Mouse (Mus musculus) neural tube, embryonic 12.5 days (tissue): ENCODE data around the gene Fuk. TPM values are rescaled to one million over a fixed set of nuclear protein-coding genes. Genes with fewer than 3 reads are reported as not detected.
"Not testable (repeated sequence)": the region's sequence is repeated elsewhere in the genome, so short reads cannot be mapped to it uniquely, and the experiment has no call there.

Experiments
- ATAC-seq: fragments of 200-750 bp; cut with Nextera tagmentation; 2 replicates; pipeline ENCODE4 v1.8.0; 2017; ENCODE audit warnings: low read depth, mild to moderate bottlenecking, moderate TSS enrichment, moderate library complexity; ENCODE audit not compliant: low FRiP score
- H3K27ac ChIP-seq: fragments of 300-500 bp; sonication (generic); 2 replicates; pipeline ENCODE4 v1.5.1; 2016
- H3K27me3 ChIP-seq: fragments of 300-500 bp; sonication (generic); replicated peaks from 2 replicates; pipeline ENCODE4 v1.6.1; 2016; ENCODE audit warnings: mild to moderate bottlenecking
- H3K36me3 ChIP-seq: fragments of 300-500 bp; sonication (generic); 2 replicates; pipeline ENCODE4 v1.6.1; 2016; ENCODE audit warnings: mild to moderate bottlenecking
- H3K4me1 ChIP-seq: fragments of 300-500 bp; sonication (generic); 2 replicates; pipeline ENCODE4 v1.6.1; 2016
- H3K4me2 ChIP-seq: fragments of 300-500 bp; sonication (generic); replicated peaks from 2 replicates; pipeline ENCODE4 v1.6.1; 2016; ENCODE audit warnings: mild to moderate bottlenecking
- H3K4me3 ChIP-seq: fragments of 300-500 bp; sonication (generic); 2 replicates; pipeline ENCODE4 v1.5.1; 2016
- H3K9ac ChIP-seq: fragments of 300-500 bp; sonication (generic); 2 replicates; pipeline ENCODE4 v1.6.1; 2016; ENCODE audit warnings: mild to moderate bottlenecking
- H3K9me3 ChIP-seq: fragments of 300-500 bp; sonication (generic); 2 replicates; pipeline ENCODE4 v1.6.1; 2016; ENCODE audit warnings: mild to moderate bottlenecking
- WGBS: fragments of 180-500 bp; shearing (Covaris S2); methylation state at CpG from one replicate; pipeline ENCODE4 v1.1.7; 2016; 5-methylcytosine and 5-hydroxymethylcytosine counted together
- polyA plus RNA-seq: library from polyadenylated mRNA; unstranded; fragments of >200 nt; fragmentation: Nextera tagmentation; extraction: Ambion mirVana; gene quantifications from 2 replicates; pipeline ENCODE4 v1.2.1, GENCODE M21; 2016

The Fuk gene
- polyA plus RNA-seq, 1 experiment from 2014 or later: 11.9 TPM

- not testable (repeated sequence) for H3K27ac ChIP-seq, H3K4me3 ChIP-seq, H3K9me3 ChIP-seq, H3K4me1 ChIP-seq, ATAC-seq, H3K27me3 ChIP-seq, H3K4me2 ChIP-seq, H3K9ac ChIP-seq
- WGBS: 93% methylated on average over 4 of the region's 4 CpGs
- peaks cover 94% of the 10 kb centered on the region for H3K36me3 ChIP-seq
Observed at GRCm38 (mm10) chr8:110856073-110856472, 46.2 kb downstream of the Fuk start.

DNA sequence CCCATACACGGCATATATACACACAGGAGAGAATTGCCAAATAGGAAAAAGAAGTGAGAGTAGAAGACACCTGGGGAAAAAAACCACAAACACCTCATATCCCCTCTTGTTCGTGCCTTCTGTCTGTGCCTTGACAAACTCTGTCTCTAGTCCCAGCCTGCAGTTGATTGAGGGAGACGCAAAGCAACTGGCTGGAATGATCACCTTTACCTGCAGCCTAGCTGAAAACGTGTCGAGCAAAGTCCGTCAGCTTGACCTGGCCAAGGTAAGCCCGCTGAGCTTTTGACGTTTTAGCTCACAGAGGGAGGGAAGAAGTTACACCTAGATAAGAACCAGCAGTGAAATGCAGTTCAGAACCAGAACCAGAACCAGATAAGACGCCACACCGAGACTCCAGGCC, 51.1 kb downstream of the Fuk start:
- Histone ChIP-seq H3K4me3 (no peak overlapping the region), H3K9me3 (no peaks in the 10 kb centered on the region), H3K27me3 (no peaks in the 10 kb centered on the region), H3K4me2 (no peak overlapping the region), H3K36me3 (peaks cover 64% of the 10 kb centered on the region), H3K4me1 (peaks cover 10% of the 10 kb centered on the region; the same call in 1 of the 2 replicates), H3K9ac (no peak overlapping the region), H3K27ac (no peak overlapping the region)
- WGBS: 93% methylated on average over 10 of the region's 10 CpGs
- ATAC-seq: no peak

- peak overlapping the region; percentile 61 for H3K4me2 ChIP-seq
- 70% methylated on average over 14 of the region's 14 CpGs for whole genome bisulfite sequencing
- no peaks in the 10 kb centered on the region for H3K9me3 ChIP-seq
- ATAC-seq: no peak
- peak overlapping the region; percentile 87 for H3K4me3 ChIP-seq
- peaks cover 49% of the 10 kb centered on the region for H3K36me3 ChIP-seq
- H3K4me1 ChIP-seq: peaks cover 14% of the 10 kb centered on the region; the same call in 1 of the 2 replicates
- no peaks in the 10 kb centered on the region for H3K27me3 ChIP-seq
- H3K27ac ChIP-seq: no peak overlapping the region
- H3K9ac ChIP-seq: peak overlapping the region; percentile 80; the same call in 1 of the 2 replicates
Observed at GRCm38 (mm10) chr8:110847645-110848495, 54.4 kb downstream of the Fuk start.

- H3K4me3 ChIP-seq: peak overlapping the region; percentile 87
- H3K36me3 ChIP-seq: peaks cover 48% of the 10 kb centered on the region
- peak overlapping the region; percentile 61 for H3K4me2 ChIP-seq
- H3K9me3 ChIP-seq: no peaks in the 10 kb centered on the region
- ATAC-seq: peak; percentile 21; the same call in 1 of the 2 replicates
- peak overlapping the region; percentile 43; the same call in 1 of the 2 replicates for H3K27ac ChIP-seq
- 2% methylated on average over 13 of the region's 13 CpGs for WGBS
- H3K27me3 ChIP-seq: no peaks in the 10 kb centered on the region
- H3K4me1 ChIP-seq: peaks cover 14% of the 10 kb centered on the region; the same call in 1 of the 2 replicates
- peak overlapping the region; percentile 80 for H3K9ac ChIP-seq
Observed at GRCm38 (mm10) chr8:110847171-110847549, 55.1 kb downstream of the Fuk start.

- Histone ChIP-seq H3K27ac (peak within 1 kb of the TSS; percentile 61), H3K4me1 (peaks cover 14% of the 10 kb centered on the region; the same call in 1 of the 2 replicates), H3K4me2 (peak within 1 kb of the TSS; percentile 61), H3K36me3 (peaks cover 44% of the 10 kb centered on the region), H3K27me3 (no peaks in the 10 kb centered on the region), H3K4me3 (peak within 1 kb of the TSS; percentile 87), H3K9ac (peak within 1 kb of the TSS; percentile 89), H3K9me3 (no peaks in the 10 kb centered on the region)
- ATAC-seq: peak; percentile 92
- under 1% methylated on average over 53 of the region's 53 CpGs for WGBS
Observed at GRCm38 (mm10) chr8:110846405-110847170, 55.7 kb downstream of the Fuk start, which contains the start of the genes Cog4 and Sf3b3. TSS of gene Cog4 (plus strand) at chr8:110846600. TSS of gene Sf3b3 (minus strand) at chr8:110846787.

- H3K9me3 ChIP-seq: no peaks in the 10 kb centered on the region
- peak overlapping the region; percentile 61 for H3K4me2 ChIP-seq
- peaks cover 14% of the 10 kb centered on the region; the same call in 1 of the 2 replicates for H3K4me1 ChIP-seq
- no peaks in the 10 kb centered on the region for H3K27me3 ChIP-seq
- WGBS: 10% methylated on average over 17 of the region's 17 CpGs
- H3K4me3 ChIP-seq: peak overlapping the region; percentile 87
- no peak overlapping the region for H3K27ac ChIP-seq
- peaks cover 44% of the 10 kb centered on the region for H3K36me3 ChIP-seq
- peak overlapping the region; percentile 89 for H3K9ac ChIP-seq
- no peak for ATAC-seq
Observed at GRCm38 (mm10) chr8:110845821-110846404, 56.4 kb downstream of the Fuk start.

GRCm38 (mm10) chr8:110844941-110845340, 57.3 kb downstream of the Fuk start:
- 86% methylated on average over 3 of the region's 3 CpGs for WGBS
- Histone ChIP-seq H3K4me3 (no peak overlapping the region), H3K4me1 (peaks cover 14% of the 10 kb centered on the region; the same call in 1 of the 2 replicates), H3K9ac (no peak overlapping the region), H3K36me3 (peaks cover 44% of the 10 kb centered on the region), H3K4me2 (peak overlapping the region; percentile 61), H3K27me3 (no peaks in the 10 kb centered on the region), H3K9me3 (no peaks in the 10 kb centered on the region), H3K27ac (no peak overlapping the region)
- ATAC-seq: no peak

GRCm38 (mm10) chr8:110843207-110843606, 59.1 kb downstream of the Fuk start:
- H3K9me3 ChIP-seq: no peaks in the 10 kb centered on the region
- H3K9ac ChIP-seq: no peak overlapping the region
- peaks cover 13% of the 10 kb centered on the region; the same call in 1 of the 2 replicates for H3K4me1 ChIP-seq
- H3K27me3 ChIP-seq: no peaks in the 10 kb centered on the region
- H3K4me3 ChIP-seq: no peak overlapping the region
- H3K27ac ChIP-seq: no peak overlapping the region
- ATAC-seq: no peak
- peaks cover 58% of the 10 kb centered on the region for H3K36me3 ChIP-seq
- WGBS: 88% methylated on average over 5 of the region's 5 CpGs
- H3K4me2 ChIP-seq: no peak overlapping the region

- WGBS: 96% methylated on average over 3 of the region's 3 CpGs
- no peaks in the 10 kb centered on the region for H3K9me3 ChIP-seq
- ATAC-seq: no peak
- peaks cover 69% of the 10 kb centered on the region for H3K36me3 ChIP-seq
- H3K4me3 ChIP-seq: no peak overlapping the region
- H3K27ac ChIP-seq: no peak overlapping the region
- no peak overlapping the region for H3K4me2 ChIP-seq
- no peaks in the 10 kb centered on the region for H3K27me3 ChIP-seq
- H3K4me1 ChIP-seq: peaks cover 4% of the 10 kb centered on the region; the same call in 1 of the 2 replicates
- H3K9ac ChIP-seq: no peak overlapping the region
Observed at GRCm38 (mm10) chr8:110842012-110842574, 60.2 kb downstream of the Fuk start.
